Mouse (Mus musculus) right cerebral cortex, postnatal 4 days (tissue): ENCODE data around the gene B3gnt9.
A peak's percentile ranks its signal among the peaks of the same experiment; 100 is the strongest.
"Not testable (repeated sequence)": the region's sequence is repeated elsewhere in the genome, so short reads cannot be mapped to it uniquely, and the experiment has no call there.

Experiments used
- DNase-seq: peaks from one replicate; pipeline ENCODE4 v3.0.0-alpha.2; 2022

Gene B3gnt9

DNA sequence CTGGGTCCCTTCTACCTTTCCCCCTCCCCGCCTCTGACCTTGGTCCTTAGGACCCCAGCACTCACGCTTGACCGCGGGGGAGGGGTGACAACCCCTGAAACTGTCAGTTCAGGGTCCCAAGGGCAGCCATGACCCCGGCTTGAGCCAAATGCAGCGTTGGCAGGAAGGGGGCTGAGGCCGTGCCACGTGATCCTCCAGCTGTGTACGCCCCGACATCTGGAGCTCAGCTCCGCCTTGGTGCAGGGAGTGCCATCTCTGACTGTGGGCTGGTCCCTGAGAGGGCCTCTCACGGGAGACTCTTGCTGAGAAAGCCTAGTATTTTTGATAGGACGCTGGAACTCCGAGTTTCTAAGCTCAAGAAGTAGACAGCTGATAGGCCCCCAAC is at the start of gene B3gnt9:
Gene B3gnt9 (minus strand): TSS at position 188 of the 385 bp plus-strand sequence.
- DNase-seq = no peak

DNA sequence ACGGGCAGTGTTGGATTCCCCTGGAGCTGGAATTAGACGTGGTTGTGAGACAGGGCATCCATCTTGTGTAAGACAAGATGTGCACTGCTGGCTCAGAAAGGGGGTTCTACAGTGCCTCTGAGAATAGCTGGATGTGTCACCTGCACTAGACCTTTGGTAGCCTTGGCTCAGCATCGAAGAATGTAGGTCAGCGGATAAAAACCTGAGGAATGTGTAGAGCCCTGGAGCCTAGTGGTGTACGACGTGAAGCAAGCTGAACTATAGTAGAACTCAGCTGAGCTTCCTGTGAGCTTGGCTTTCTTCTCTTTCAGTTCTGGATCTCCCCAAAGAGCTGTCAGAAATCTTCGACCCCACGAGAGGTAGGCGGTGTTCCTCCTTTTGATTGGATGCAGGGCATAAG is 48.9 kb upstream of the B3gnt9 start:
- DNase-seq = no peak

DNA sequence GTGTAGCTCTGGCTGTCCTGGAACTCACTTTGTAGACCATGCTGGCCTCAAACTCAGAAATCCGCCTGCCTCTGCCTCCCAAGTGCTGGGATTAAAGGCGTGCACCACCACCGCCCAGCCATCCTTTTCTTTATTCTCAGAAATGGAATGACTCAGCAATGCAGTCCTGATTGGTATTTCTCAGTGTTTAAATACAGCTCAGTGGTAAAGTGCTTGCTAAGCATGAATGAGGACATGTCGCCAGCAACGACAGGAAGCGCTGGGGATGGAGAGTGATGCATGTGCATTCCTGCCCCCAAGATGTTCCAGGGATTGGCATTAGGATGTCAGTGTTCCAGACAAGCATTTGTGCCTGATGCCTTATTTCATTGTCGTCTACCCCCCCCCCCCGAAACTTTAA is 48.4 kb upstream of the B3gnt9 start:
- DNase-seq = no peak

DNA sequence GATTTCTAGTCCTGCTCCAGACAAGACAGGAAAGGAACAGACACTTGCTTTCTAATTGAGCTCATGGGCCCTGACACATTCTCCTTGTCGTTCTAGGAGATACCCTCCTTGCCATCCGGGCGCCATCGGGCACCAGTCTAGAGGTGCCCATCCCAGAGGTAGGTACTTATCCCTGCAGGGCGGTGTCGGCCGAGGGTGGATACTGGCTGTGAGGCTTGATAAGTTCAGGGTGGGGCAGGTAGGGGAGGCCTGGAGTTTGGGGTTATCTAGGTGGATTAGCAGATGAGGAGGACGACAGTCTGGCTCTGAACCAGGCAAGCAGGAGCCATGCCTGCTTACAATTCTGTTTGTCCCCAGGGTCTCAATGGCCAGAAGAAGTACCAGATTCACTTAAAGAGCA is 45.0 kb upstream of the B3gnt9 start:
- no peak for DNase-seq

DNA sequence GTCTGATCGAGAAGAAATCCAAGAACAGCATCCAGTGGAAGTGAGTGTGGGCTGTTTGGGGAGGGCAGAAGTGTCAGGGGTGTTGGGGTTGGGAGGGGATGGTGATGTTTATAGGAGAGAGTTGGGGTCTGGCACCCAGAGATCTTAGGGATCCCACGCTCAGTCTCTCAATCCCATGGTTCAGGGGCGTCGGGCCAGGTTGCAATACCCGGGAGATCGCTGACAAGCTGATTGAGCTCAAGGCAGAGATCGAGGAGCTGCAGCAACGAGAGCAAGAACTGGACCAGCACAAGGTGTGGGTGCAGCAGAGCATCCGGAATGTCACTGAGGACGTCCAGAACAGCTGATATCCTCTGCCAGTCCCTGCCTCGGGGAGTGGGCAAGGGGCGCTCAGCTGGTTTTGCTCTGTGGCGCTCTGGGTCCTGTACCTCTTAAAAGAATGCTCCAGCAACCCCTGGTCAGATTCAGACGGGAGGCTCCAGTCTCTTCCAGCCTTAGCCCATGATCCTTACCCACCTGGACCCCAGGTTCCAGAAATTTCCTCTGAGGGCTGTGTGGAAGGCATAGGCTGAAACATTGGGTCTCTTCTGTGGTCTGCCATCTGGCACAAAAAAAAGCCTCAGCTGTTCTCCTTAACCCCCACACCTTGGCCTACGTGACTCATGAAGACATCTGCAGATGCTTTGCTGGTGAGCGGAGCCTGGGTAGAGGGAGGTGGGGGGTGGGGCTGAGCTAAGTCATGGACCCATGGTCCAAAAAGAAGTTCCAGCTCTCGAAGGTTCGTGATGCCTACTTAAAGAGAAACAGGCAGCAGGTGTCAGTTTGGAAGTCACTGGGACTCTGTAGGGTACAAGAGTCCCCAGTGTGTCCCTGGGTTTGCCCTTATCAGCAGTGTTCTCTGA is 43.6 kb upstream of the B3gnt9 start:
- DNase-seq = no peak

DNA sequence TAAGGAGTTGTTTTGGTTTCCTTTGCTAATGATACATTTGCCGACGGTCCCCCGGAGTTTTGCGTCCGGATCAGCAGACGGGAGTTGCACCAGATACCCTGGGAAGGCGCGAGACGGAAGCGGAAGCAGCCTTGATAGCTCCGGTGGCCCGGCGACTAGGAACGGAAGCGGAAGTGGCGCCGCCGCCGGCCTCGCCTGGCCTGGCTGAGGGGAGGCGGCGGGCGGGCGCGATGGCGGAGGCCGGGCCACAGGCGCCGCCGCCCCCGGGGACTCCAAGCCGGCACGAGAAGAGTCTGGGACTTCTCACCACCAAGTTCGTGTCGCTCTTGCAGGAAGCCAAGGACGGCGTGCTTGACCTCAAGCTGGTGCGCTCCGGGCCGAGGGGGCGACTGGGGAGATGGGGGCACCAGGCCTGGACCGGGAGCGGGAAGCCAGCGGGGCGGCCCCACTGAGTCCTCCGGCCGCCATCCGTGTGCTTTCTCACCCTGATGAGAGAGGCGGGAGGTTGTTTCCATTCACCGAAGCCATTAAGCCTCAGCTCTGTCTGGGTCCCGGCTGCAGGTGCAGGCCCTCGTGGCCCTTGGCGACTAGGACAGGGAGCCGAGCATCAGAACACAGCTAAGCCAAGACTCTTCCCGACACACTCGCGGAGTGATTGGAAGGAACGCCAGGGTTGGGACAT is 42.7 kb upstream of the B3gnt9 start, which contains the start of gene E2f4:
Gene E2f4 (plus strand): TSS at position 153 of the 682 bp plus-strand sequence.
- peak; percentile 89 for DNase-seq

DNA sequence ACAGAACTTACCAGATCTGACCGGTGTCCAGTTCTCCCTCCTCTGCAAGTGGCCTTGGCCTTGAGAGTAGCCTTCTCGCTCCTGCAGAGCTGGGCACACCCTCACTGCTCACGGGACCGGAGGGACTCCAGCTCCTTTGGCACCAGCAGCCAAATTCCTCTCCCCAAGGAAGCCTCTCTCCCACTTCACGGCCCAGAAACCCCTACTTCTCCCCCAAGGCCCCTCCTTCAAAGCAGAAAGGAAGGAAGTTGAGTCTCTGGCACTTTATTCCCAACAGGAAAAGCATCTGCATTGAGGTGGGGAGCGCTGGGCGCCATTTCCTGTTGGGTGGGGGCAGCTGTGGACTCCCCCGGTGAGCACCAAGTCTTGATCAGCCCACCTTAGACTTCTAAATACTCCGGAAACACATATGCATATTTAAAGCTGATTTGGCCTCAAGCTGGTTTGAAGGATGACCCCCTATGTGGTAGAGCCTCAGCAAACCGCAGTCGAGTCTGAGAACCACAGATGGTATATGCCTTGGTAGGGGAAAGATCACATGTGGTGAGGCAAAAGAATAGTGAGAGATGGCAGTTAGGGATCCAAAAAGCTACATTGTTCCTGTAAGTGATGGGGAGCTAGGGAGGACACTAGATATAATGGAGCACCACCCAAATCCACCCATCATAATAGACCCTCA is 41.1 kb upstream of the B3gnt9 start, which contains the start of gene Exoc3l:
Gene Exoc3l (minus strand): TSS at position 207 of the 679 bp plus-strand sequence.
- no peak for DNase-seq

DNA sequence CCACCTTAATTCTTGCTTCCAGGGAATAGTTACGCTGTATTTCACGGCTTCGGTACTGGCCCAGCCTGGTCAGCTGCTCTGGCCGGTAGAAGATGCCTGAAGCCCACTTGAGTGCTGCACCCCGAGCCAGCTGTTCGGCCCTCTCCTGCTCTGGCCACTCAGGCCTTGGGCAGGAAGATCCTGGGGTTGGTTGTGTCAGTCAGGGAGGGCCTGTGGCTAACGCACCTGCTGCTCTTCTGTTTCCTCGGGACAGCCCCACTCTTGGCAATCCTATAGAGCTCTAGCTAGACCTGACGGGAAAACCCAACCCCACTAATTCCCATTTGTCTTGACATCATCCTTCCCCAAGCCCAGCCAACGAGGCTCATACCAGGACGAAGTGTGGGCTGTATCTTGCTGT is 40.3 kb upstream of the B3gnt9 start:
- no peak for DNase-seq

DNA sequence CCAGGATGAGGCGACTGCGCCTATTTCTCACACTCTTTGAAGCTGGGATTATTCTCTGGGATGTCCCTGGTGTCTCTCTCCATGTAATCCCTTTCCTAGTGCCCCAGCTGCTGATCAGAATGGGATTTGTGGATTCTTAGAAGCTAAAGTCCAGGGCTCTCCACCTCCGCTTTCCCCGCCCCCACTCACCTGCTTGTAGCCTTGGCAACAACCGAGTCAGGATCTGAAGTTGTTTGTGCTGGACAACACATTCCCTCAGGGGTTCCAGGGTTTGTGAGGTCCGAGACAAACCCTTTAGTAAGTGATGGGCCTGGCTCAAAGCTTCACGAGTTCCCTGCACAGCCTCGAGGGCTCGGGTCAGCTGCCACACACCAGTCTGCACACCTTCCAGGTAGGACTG is 39.8 kb upstream of the B3gnt9 start:
- DNase-seq = no peak

DNA sequence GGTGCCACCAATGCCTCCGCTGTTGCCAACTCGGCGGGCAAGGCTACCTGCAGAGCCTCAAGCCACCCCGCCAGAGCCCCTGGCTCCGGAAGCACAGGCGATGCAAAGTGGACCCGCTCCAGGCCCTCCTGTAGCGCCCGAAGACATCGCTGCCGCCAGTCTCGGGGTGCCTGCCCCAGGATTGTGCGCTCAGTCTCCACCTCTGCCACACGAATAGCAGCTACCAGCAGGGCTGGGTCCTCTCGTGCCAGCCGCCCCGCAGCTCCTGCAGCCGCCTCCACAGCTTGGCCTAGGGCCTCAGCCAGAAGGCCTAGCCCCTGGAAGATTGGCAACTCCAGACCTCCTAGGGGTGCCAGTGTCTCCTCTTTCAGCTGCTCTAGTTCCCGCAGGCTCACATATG is 38.5 kb upstream of the B3gnt9 start:
- no peak for DNase-seq

DNA sequence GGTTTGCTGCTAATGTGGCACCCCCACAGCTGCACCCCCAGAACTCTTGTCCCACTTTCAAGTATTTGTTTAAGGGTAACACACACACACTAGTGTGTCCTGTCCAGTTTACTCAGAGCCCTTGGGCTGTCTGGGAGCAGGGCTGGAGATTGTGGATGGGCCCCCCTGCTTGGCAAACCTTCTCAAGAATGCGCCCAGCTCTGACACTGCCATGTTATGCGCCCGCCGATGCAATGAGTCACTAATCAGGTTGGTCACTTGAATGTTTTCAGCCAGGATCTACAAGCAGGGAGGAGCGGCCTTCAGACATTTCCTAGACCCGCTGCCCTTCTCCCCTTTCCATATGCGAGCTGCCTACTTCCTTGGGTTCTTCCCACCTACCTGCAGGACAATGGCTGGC is 37.5 kb upstream of the B3gnt9 start:
- no peak for DNase-seq

DNA sequence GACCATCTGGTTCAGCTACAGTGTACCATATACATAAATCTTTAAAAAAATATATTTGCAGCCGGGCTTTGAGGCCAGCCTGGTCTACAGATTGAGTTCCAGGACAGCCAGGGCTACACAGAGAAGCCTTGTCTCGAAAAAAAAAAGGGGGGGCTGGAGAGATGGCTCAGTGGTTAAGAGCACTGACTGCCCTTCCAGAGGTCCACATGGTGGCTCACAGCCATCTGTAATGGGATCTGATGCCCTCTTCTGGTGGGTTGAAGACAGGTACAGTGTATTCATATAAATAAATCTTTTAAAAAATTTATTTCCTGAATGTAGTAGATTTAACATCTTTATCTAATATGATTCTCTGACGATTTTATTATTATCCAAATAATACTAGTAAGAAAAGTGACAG is 36.8 kb upstream of the B3gnt9 start:
- DNase-seq = not testable (repeated sequence)

DNA sequence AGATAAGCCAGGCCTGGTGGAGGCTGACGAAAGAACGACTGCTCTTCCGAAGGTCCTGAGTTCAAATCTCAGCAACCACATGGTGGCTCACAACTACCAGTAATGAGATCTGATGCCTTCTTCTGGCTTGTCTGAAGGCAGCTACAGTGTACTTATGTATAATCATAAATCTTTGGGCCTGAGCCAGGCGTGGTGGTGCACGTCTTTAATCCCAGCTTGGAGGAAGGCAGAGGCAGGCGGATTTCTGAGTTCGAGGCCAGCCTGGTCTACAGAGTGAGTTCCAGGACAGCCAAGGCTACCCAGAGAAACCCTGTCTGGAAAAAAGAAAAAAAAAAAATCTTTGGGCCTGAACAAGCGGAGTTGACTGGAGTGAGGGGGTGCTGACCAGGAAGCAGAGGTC is 36.4 kb upstream of the B3gnt9 start:
- not testable (repeated sequence) for DNase-seq

DNA sequence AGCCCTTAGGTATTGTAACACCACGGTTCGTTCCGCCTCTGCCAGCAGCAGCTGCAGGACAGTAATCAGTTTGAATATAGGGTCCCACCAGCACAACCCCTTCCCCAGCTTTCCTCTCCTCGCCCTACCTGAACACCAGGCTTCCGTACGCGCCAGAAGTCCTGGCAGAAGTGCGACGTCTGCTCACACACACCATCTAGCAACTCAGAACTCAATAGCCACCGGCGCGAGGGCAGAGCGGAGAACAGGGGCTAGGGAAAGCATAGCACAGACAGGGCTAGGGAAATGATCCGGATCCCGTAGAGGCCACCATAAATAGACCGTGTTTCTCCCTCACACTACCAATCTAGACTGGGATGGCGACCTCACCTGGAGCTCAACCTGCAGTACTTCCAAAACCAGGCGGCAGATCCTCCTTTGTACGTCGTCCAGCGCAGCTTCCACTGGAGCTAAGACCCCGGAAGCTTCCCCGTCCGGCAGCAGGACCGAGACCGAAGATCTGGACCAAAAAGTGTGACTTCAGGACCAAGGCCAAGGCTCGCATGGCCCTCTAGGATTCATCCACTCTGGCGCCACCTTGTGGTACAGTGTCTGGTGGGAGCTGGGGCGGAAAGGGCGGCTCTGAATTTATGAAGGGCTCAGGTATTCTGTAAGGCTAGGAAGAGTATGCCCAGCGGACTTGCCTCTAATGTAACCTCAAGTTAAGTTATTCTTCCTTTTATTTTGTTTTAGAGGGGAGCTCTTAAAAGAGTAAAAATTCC is 35.8 kb upstream of the B3gnt9 start:
- DNase-seq = peak; percentile 92

DNA sequence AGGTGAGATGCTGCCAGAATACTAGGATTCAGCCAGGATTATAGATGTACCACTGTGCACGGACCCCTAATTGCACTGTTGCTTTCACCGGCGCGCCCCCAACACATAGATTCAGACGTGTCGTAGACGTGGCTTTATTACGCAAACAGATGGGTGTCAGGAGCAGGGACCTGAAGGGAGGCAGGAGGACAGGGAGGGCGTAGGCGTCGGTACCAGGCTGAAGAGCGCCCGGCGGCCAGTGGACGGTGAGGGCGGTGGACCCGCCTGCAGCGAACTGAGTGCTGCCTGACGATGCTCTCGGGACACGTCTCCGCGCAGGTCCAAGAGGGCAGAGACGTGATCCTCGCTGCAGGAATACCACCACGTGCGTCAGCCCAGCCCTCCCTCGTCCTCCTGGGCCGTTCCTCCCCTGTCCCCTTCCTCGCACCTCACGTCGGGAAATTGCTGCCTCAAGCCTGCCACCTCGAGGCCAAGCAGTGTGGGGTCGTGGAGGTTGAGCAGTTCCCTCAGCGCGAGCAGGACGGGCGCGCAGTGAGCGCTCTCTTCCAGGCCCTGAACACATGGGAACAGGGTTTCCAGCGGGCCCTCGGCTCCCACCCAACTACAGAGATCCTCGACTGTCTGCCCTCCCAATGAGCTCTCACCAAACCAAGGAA is 35.0 kb upstream of the B3gnt9 start, which contains the start of gene 4931428F04Rik:
Gene 4931428F04Rik (minus strand): TSS at position 60 of the 656 bp plus-strand sequence.
- peak; percentile 64 for DNase-seq

DNA sequence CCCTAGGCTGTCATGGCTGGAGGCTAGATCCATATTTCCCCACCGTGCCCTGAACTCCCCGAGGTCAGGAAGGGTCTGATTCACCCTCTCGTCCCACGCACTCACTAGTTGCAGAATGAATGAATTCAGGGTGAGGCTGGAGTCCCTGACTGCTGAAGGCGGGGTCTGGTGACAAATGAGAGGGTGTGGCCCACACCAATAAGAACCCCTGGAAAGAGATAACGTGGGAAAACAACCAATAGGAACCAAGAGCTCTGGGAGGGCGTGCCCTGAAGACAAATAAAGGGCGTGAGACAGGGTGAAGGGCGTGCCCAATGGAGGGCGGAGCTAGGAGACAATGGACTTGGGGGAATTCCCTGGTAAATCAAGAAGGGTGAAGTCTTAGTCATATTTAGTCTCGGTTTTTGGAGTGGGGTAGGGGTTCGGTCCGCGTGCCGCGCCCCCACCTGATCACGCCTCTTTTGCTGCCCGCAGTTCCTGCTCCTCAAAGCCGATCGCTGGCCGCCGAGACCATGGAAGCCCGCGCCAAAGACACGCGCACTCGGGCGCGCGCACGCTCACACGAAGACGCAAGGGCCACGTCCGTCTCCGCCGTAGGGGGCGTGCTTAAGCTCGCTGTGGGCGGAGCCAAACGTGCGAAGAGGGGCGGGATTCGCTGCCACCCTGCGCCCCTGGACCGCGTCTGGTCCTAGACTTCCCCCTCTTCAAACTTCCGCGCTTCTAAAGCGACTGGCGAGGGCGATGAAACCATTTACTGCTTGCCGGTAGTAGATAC is 34.2 kb upstream of the B3gnt9 start:
- peak; percentile 98 for DNase-seq

DNA sequence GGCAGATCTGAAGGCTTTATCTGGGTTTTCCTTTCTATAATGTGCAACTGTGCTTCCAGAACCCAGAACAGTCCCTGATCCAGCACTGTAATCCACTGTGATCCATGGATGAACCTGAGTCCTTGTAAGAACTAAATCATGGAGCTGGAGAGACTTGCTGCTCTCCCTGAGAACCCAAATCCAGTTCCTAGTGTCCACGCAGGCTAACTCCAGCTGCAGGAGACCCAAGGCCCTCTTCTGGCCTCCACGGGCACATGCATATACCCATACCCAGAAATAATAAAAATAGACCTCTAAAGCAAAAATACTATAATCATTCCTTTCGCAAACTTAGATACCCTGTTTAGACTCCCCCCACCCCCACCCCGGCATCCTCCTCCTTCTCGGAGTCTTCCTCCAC is 33.3 kb upstream of the B3gnt9 start:
- no peak for DNase-seq

DNA sequence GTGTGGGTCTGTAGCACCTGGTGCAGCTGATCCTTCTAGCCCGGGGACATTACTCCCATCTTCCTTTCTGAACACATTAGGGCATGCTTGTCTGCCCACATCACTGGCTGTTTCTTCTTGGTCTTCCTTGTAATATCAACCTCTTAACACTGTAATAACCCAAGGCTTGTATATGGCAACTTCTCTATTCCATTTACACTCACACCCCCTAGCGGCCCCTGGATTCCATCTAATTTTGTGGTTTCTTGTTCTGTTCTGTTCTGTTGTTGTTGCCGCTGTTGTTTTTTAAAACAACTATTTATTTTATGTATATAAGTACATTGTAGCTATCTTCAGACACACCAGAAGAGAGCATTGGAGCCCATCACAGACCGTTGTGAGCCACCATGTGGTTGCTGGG is 32.0 kb upstream of the B3gnt9 start:
- DNase-seq = no peak

DNA sequence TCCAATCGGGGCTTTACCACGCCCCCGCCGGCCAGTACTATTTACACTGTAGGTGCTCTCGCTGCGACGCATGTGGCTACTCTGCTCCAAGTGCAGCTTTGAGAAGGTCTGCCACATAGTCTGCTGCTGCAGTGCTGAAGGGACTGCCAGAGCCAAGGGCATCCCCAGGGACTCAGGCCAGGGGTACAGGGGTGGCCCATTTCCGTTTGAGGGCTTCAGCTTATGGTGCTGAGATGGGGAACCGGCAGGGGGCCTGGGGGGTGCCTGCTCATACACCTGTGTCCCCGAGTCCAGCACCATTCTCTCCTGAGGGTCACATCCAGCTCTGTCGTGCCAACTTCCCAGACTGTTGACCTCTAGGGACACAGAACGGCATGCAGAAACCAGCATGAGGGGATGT is 30.6 kb upstream of the B3gnt9 start:
- DNase-seq = no peak

DNA sequence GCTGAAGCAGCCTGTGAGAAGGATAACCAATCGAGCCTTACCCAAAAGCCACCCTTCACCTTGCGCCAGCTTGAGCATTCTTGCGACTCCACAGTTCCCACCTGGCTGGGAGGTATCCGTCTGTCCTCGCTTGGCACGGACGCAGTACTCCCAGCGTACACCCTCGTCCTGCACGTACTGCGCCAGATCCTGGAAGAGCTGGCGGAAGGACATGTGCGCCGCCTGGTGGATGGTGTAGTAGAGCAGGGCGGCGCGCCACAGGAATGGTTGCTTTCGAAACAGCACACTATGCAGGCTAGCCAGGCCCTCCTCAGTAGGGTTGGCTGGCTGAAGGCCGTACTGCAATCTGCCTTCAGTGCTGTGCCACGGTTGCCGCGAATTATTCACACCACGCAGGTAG is 28.1 kb upstream of the B3gnt9 start:
- peak; percentile 58 for DNase-seq

DNA sequence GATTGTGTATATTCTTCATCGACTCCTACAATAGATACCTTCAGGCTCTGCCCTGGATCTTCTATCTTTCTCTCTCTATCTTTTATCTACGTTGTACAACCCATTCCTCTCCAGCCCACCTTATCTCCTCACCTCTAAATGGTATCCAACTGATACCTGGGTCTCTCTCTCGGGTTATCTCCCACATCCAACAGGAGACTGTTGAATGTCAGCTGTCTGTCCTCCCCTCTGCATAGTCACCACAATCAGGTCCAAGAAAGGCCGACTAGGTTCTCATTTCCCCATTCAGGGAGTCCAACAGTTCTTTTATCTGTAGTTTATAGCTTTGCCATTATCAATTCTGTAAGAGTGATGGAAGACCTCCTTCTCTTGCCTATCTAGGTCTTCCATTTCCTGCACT is 27.3 kb upstream of the B3gnt9 start:
- no peak for DNase-seq
